Mouse (Mus musculus) v-Abl transformed pro-B cells (cell line): ENCODE measurements at regions not wholly inside any gene's neighbourhood (a gene's known extent, or its start where the extent isn't known, plus 50 kb on each side); places are given as distances from the start of the nearest gene placed in this dataset.

ENCODE experiments used
- in situ Hi-C, 2 experiments: fragments of 400-800 bp; cut with MboI; formaldehyde crosslinking; loops; one replicate each; pipeline ENCODE4 v1.15.1; 2025; ENCODE audit not compliant: unreplicated experiment in 2 of 2

GRCm38 (mm10) chr17:80796790-80797189, 68.5 kb upstream of the Map4k3 start:
- in situ Hi-C loops: no loop called here

- in situ Hi-C loops: no loop called here
Measured at GRCm38 (mm10) chr17:80796386-80796785, 68.1 kb upstream of the Map4k3 start.

DNA sequence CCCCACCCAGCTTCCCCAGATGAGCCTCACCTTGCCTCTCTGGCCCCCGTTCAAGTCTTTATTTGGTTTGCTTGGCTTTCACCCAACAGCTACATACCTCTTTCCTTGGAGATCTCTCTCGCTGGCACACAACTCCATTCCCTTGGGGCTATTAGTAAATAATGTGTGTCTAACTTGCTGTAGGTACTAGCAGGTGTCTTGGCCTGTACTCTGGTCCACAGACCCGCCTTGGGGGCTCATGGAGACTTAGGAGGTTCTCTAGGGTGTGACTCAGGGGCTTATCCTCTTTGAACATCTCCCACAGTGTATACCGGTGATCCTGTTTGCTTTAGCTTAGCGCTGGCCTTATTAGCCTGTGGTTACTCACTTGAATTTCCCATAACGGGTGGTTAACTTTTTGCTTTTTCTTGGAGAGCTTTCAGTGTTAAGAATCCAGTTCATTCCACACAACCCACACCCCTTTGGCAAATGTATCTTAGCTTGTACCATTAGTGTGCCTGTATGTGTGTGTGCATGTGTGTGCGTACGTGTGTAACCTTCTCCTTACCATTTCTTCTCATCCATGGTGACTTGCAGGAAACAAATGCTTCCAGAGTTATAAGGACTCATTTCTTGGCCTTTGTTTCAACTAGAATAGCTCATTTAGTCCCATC, 67.3 kb upstream of the Map4k3 start:
- in situ Hi-C loops: no loop called here

- in situ Hi-C loops: no loop called here
Measured at GRCm38 (mm10) chr17:80792605-80793004, 64.3 kb upstream of the Map4k3 start.

- in situ Hi-C loops: no loop called here
Measured at GRCm38 (mm10) chr17:80789706-80790105, 61.4 kb upstream of the Map4k3 start.

DNA sequence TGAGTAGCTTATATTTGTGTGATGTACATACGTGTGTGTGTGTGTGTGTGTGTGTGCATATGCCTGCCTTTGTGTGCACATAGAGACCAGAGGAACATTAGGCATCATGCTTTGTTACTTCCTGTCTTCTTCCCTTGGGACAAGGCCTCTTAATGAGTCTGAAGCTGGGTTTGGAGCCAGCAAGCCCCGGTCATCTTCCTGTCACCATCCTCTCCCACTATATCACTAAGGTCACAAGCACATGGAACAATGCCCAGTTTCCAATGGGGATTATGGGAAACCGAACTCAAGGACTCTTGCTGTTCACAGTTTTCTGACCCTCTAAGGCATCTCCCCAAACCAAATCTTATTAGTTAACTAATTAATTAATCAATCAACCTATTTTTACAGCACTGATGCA, 60.7 kb upstream of the Map4k3 start:
- in situ Hi-C loops: no loop called here

GRCm38 (mm10) chr17:80786858-80787257, 58.6 kb upstream of the Map4k3 start:
- in situ Hi-C loops: no loop called here

- in situ Hi-C loops: no loop called here
Measured at GRCm38 (mm10) chr17:80786061-80786851, 58.0 kb upstream of the Map4k3 start.

DNA sequence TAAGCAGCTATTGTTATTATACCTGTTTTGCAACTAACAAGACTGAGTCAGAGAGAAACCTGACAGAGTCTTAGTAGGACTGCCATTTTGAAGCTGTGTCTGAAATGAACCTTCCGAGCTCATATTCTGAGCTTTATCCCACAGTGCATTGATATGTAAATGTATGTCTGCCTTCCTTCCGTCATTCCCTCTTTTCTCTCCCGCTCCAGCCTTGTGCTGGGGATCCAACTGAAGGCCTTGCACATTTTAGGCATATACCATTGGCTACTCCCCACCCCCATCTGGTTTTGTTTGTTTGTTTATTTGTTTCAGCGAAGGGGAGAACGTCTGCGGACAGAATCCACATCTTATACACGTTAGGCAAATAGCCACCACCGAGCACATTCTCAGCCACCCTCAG, 57.2 kb upstream of the Map4k3 start:
- in situ Hi-C loops: no loop called here

DNA sequence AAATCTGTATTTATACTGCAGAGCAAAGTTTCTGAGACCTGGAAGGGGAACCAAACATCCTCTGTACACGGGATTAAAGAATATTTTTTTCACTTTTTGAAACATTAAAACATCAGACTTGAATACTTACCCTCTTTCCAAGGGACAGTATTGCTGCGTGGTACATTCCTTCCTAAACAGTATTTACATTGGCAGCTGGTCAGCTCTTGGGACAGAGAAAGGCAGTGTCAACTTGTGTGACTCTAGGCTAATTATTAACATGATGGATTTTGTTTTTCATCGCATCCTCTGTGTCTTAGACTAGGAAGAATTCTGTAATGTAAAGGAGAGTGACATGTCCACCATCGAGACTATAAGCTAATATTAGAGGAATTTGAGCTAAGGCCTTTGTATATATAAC, 56.8 kb upstream of the Map4k3 start:
- in situ Hi-C loops: no loop called here

DNA sequence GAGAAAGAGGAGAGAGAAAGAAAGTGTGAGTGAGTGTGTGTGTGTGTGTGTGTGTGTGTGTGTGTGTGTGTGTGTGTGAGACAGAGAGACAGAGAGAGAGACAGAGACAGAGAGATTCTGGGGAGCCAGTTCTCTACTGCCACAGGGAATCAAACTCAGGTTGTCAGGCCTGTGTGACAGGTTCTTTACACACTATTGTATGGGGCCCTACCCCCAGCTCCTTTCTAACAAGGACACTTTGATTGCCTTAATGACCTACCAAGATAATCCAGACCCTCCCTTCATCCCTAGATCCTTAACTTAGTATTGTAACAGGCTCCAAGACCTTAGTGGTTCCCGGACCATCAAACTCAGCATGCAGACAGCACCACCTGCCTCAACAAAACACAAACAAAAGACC, 53.9 kb upstream of the Map4k3 start:
- in situ Hi-C loops: no loop called here

- in situ Hi-C loops: no loop called here
Measured at GRCm38 (mm10) chr17:80781621-80782020, 53.3 kb upstream of the Map4k3 start.

- in situ Hi-C loops: no loop called here
Measured at GRCm38 (mm10) chr17:80780303-80780702, 52.0 kb upstream of the Map4k3 start.

DNA sequence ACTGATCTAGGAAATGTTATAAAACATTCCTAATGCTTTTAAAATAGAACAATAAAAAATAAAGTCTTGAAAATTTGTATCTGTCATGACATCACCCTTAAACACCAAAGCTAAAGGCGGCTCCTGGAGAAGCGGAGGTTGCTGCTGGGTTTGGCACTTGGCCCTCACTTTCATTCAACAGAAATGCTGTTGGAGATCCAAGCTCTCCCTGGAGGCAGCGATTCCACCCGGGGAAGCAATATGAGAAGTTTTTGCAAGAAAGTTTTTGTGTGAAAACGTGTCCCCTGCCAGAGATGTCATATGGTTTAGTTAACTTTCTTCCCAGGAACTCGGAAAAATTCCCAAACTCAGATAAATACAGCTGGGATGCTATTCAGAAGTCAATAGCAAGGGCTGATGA, 51.5 kb upstream of the Map4k3 start:
- in situ Hi-C loops: no loop called here
